Mouse (Mus musculus): ENCODE data around the gene E030018B13Rik. TPM values are rescaled to one million over a fixed set of nuclear protein-coding genes. Genes with fewer than 3 reads are reported as not detected.
A peak's percentile ranks its signal among the peaks of the same experiment; 100 is the strongest.

Gene E030018B13Rik
- total and polyA plus RNA-seq, 3 experiments, result not detected

- no peak for DNase-seq
- intact Hi-C loops (cut with DNase I), result no loop called here
- Histone ChIP-seq H3K4me3 (no peak overlapping the region), H3K27me3 (ENCODE audit: control insufficient read depth, insufficient read depth, low read length) (no peaks in the 10 kb centered on the region), H3K36me3 (ENCODE audit: control insufficient read depth, insufficient read depth, low read length) (peaks cover 38% of the 10 kb centered on the region), H3K9ac (ENCODE audit: low read depth, low read length) (no peak overlapping the region), H3K4me1 (ENCODE audit: control insufficient read depth, insufficient read depth, low read length) (peaks cover 48% of the 10 kb centered on the region), H3K27ac (peak overlapping the region; percentile 51), H3K79me2 (replicated peaks; ENCODE audit: control insufficient read depth, insufficient read depth, low read length) (peaks cover 12% of the 10 kb centered on the region)
- 91% methylated on average over 6 of the region's 6 CpGs for WGBS
- TF ChIP-seq CTCF (IDR thresholded peaks at IDR 0.05) (no peak), EP300 (IDR thresholded peaks at IDR 0.05; ENCODE audit: insufficient read depth, low read depth, low read length) (no peak), POLR2A (IDR thresholded peaks at IDR 0.05; ENCODE audit: insufficient read depth, low read depth, low read length) (no peak)
Observed at GRCm38 (mm10) chr7:63927121-63927520, 10.5 kb downstream of the E030018B13Rik start.

- DNase-seq, result peak; percentile 79
- intact Hi-C loops (cut with DNase I), result no loop called here
- Histone ChIP-seq H3K9ac (ENCODE audit: low read depth, low read length) (peak overlapping the region; percentile 64), H3K4me3 (no peak overlapping the region), H3K36me3 (ENCODE audit: control insufficient read depth, insufficient read depth, low read length) (peaks cover 29% of the 10 kb centered on the region), H3K27ac (peak overlapping the region; percentile 85), H3K79me2 (replicated peaks; ENCODE audit: control insufficient read depth, insufficient read depth, low read length) (peaks cover 11% of the 10 kb centered on the region), H3K27me3 (ENCODE audit: control insufficient read depth, insufficient read depth, low read length) (no peaks in the 10 kb centered on the region), H3K4me1 (ENCODE audit: control insufficient read depth, insufficient read depth, low read length) (peaks cover 47% of the 10 kb centered on the region)
- 17% methylated on average over 4 of the region's 4 CpGs for WGBS
- TF ChIP-seq EP300 (IDR thresholded peaks at IDR 0.05; ENCODE audit: insufficient read depth, low read depth, low read length) (peak; percentile 88), POLR2A (IDR thresholded peaks at IDR 0.05; ENCODE audit: insufficient read depth, low read depth, low read length) (no peak), CTCF (IDR thresholded peaks at IDR 0.05) (no peak)
Observed at GRCm38 (mm10) chr7:63929080-63929479, 12.4 kb downstream of the E030018B13Rik start.

- Histone ChIP-seq H3K9ac (ENCODE audit: low read depth, low read length) (no peak overlapping the region), H3K27ac (peak overlapping the region; percentile 85), H3K27me3 (ENCODE audit: control insufficient read depth, insufficient read depth, low read length) (no peaks in the 10 kb centered on the region), H3K4me1 (ENCODE audit: control insufficient read depth, insufficient read depth, low read length) (peaks cover 45% of the 10 kb centered on the region), H3K36me3 (ENCODE audit: control insufficient read depth, insufficient read depth, low read length) (peaks cover 24% of the 10 kb centered on the region), H3K79me2 (replicated peaks; ENCODE audit: control insufficient read depth, insufficient read depth, low read length) (peaks cover 10% of the 10 kb centered on the region), H3K4me3 (no peak overlapping the region)
- intact Hi-C loops (cut with DNase I), result loop anchor here (10.0 kb wide), 1 partner anchor 225 kb away; the partner anchor contains the start of gene Trpm1
- TF ChIP-seq EP300 (IDR thresholded peaks at IDR 0.05; ENCODE audit: insufficient read depth, low read depth, low read length) (no peak), CTCF (IDR thresholded peaks at IDR 0.05) (no peak)
- no peak for DNase-seq
- WGBS, result 83% methylated on average over 3 of the region's 3 CpGs
Observed at GRCm38 (mm10) chr7:63930132-63930531, 13.5 kb downstream of the E030018B13Rik start.

- Histone ChIP-seq H3K4me1 (ENCODE audit: control insufficient read depth, insufficient read depth, low read length) (peaks cover 41% of the 10 kb centered on the region), H3K27me3 (ENCODE audit: control insufficient read depth, insufficient read depth, low read length) (no peaks in the 10 kb centered on the region), H3K36me3 (ENCODE audit: control insufficient read depth, insufficient read depth, low read length) (peaks cover 24% of the 10 kb centered on the region), H3K79me2 (replicated peaks; ENCODE audit: control insufficient read depth, insufficient read depth, low read length) (peaks cover 10% of the 10 kb centered on the region), H3K9ac (ENCODE audit: low read depth, low read length) (no peak overlapping the region), H3K4me3 (no peak overlapping the region), H3K27ac (peak overlapping the region; percentile 85)
- TF ChIP-seq EP300 (IDR thresholded peaks at IDR 0.05; ENCODE audit: insufficient read depth, low read depth, low read length) (no peak), CTCF (IDR thresholded peaks at IDR 0.05) (no peak), POLR2A (IDR thresholded peaks at IDR 0.05; ENCODE audit: insufficient read depth, low read depth, low read length) (no peak)
- intact Hi-C loops (cut with DNase I), result loop anchor here (10.0 kb wide), 1 partner anchor 224 kb away; the partner anchor contains the start of gene Trpm1
- DNase-seq, result peak in 1 of 2 experiments; percentile 19
- 70% methylated on average over 5 of the region's 5 CpGs for WGBS
Observed at GRCm38 (mm10) chr7:63930766-63931165, 14.1 kb downstream of the E030018B13Rik start.

- Histone ChIP-seq H3K4me3 (no peak overlapping the region), H3K36me3 (ENCODE audit: control insufficient read depth, insufficient read depth, low read length) (peaks cover 24% of the 10 kb centered on the region), H3K9ac (ENCODE audit: low read depth, low read length) (no peak overlapping the region), H3K27me3 (ENCODE audit: control insufficient read depth, insufficient read depth, low read length) (no peaks in the 10 kb centered on the region), H3K4me1 (ENCODE audit: control insufficient read depth, insufficient read depth, low read length) (peaks cover 31% of the 10 kb centered on the region), H3K27ac (no peak overlapping the region), H3K79me2 (replicated peaks; ENCODE audit: control insufficient read depth, insufficient read depth, low read length) (peaks cover 8% of the 10 kb centered on the region)
- DNase-seq, result peak in 1 of 2 experiments; percentile 19
- WGBS, result 69% methylated on average over 3 of the region's 3 CpGs
- intact Hi-C loops (cut with DNase I), result loop anchor here (10.0 kb wide), 1 partner anchor 222 kb away; the partner anchor contains the start of gene Trpm1
- TF ChIP-seq POLR2A (IDR thresholded peaks at IDR 0.05; ENCODE audit: insufficient read depth, low read depth, low read length) (0 out of 2 replicates have a peak, but pooled peaks have one; percentile 12), EP300 (IDR thresholded peaks at IDR 0.05; ENCODE audit: insufficient read depth, low read depth, low read length) (no peak), CTCF (IDR thresholded peaks at IDR 0.05) (no peak)
Observed at GRCm38 (mm10) chr7:63932461-63932860, 15.8 kb downstream of the E030018B13Rik start.

- H3K4me1 ChIP-seq (ENCODE audit: control insufficient read depth, insufficient read depth, low read length), result peaks cover 28% of the 10 kb centered on the region
- intact Hi-C loops (cut with DNase I), result loop anchor here (2.0 to 10.0 kb wide), 2 partner anchors 37 to 221 kb away; partner anchors contain the start of gene Trpm1
- H3K9ac ChIP-seq (ENCODE audit: low read depth, low read length), result peak overlapping the region; percentile 18
- peaks cover 18% of the 10 kb centered on the region for H3K36me3 ChIP-seq (ENCODE audit: control insufficient read depth, insufficient read depth, low read length)
- WGBS, result 64% methylated on average over 6 of the region's 6 CpGs
- TF ChIP-seq CTCF (IDR thresholded peaks at IDR 0.05) (no peak), EP300 (IDR thresholded peaks at IDR 0.05; ENCODE audit: insufficient read depth, low read depth, low read length) (no peak), POLR2A (IDR thresholded peaks at IDR 0.05; ENCODE audit: insufficient read depth, low read depth, low read length) (no peak)
- H3K27me3 ChIP-seq (ENCODE audit: control insufficient read depth, insufficient read depth, low read length), result no peaks in the 10 kb centered on the region
- H3K27ac ChIP-seq, result peak overlapping the region; percentile 96
- H3K79me2 ChIP-seq (replicated peaks; ENCODE audit: control insufficient read depth, insufficient read depth, low read length), result peaks cover 7% of the 10 kb centered on the region
- peak in 1 of 2 experiments; percentile 37 for DNase-seq
- H3K4me3 ChIP-seq, result peak overlapping the region; percentile 4; the same call in 1 of the 2 replicates
Observed at GRCm38 (mm10) chr7:63933905-63934304, 17.2 kb downstream of the E030018B13Rik start.

All from heart, adult 2 months (tissue).